Mouse (Mus musculus) embryo, embryonic 11.5 days (tissue): ENCODE measurements around the gene Coro6.
A peak's percentile ranks its signal among the peaks of the same experiment; 100 is the strongest.

Experiments
- DNase-seq: peaks from one replicate; pipeline ENCODE4 v3.0.0-alpha.2; 2012; ENCODE audit warnings: low read depth, low spot score

The Coro6 gene

GRCm38 (mm10) chr11:77462283-77463100 lies at the start of gene Coro6:
TSS of gene Coro6 (plus strand) at chr11:77462411.
- peak; percentile 40 for DNase-seq

GRCm38 (mm10) chr11:77414141-77414839 lies 47.9 kb upstream of the Coro6 start:
- no peak for DNase-seq

- no peak for DNase-seq
These were observed 45.8 kb upstream of the Coro6 start for GRCm38 (mm10) chr11:77416212-77417000.

- DNase-seq = no peak
These were observed 44.2 kb upstream of the Coro6 start for GRCm38 (mm10) chr11:77418021-77418420.

GRCm38 (mm10) chr11:77423175-77423859 lies 38.9 kb upstream of the Coro6 start:
- no peak for DNase-seq

- DNase-seq = no peak
These were observed 33.8 kb upstream of the Coro6 start for GRCm38 (mm10) chr11:77428446-77428845.

- DNase-seq = no peak
These were observed 25.2 kb upstream of the Coro6 start for GRCm38 (mm10) chr11:77437026-77437425.

- no peak for DNase-seq
These were observed 22.1 kb upstream of the Coro6 start for GRCm38 (mm10) chr11:77440081-77440480.

GRCm38 (mm10) chr11:77441020-77441419 lies 21.2 kb upstream of the Coro6 start:
- no peak for DNase-seq

GRCm38 (mm10) chr11:77442186-77443170 lies 19.7 kb upstream of the Coro6 start:
- no peak for DNase-seq

- DNase-seq = no peak
These were observed 17.3 kb upstream of the Coro6 start for GRCm38 (mm10) chr11:77444939-77445338.

GRCm38 (mm10) chr11:77446628-77447041 lies 15.6 kb upstream of the Coro6 start:
- DNase-seq = no peak

GRCm38 (mm10) chr11:77449224-77449623 lies 13.0 kb upstream of the Coro6 start:
- DNase-seq = no peak

GRCm38 (mm10) chr11:77451670-77452069 lies 10.5 kb upstream of the Coro6 start:
- no peak for DNase-seq

GRCm38 (mm10) chr11:77453388-77453787 lies 8.8 kb upstream of the Coro6 start:
- DNase-seq = no peak

GRCm38 (mm10) chr11:77455770-77456510 lies 6.3 kb upstream of the Coro6 start:
- DNase-seq = no peak

GRCm38 (mm10) chr11:77456866-77457265 lies 5.3 kb upstream of the Coro6 start:
- no peak for DNase-seq

- no peak for DNase-seq
These were observed 355 bp upstream of the Coro6 start for GRCm38 (mm10) chr11:77461856-77462255.

- DNase-seq = no peak
These were observed 862 bp downstream of the Coro6 start for GRCm38 (mm10) chr11:77463101-77463445.

- no peak for DNase-seq
These were observed 1.6 kb downstream of the Coro6 start for GRCm38 (mm10) chr11:77463786-77464185.
